Mouse (Mus musculus) left cerebral cortex, postnatal 36 days (tissue): ENCODE results near the gene Megf9. TPM values are rescaled to one million over a fixed set of nuclear protein-coding genes. Genes with fewer than 3 reads are reported as not detected.

Experiments
- DNase-seq, 2 experiments: peaks; one replicate each; pipeline ENCODE4 v3.0.0; 2021 to 2022; ENCODE audit warnings: low spot score in 2 of 2, mixed read lengths in 1 of 2
- intact Hi-C: fragments of 180-260 bp; cut with DNase I; formaldehyde crosslinking; loops from one replicate; pipeline ENCODE4 v1.15.1; 2025
- total RNA-seq, 2 experiments: library from RNA; stranded (reverse); gene quantifications; 2 replicates each; pipeline ENCODE4 v1.2.3; 2021

The Megf9 gene
- total RNA-seq, 2 experiments from 2014 or later: 106 to 122 TPM

GRCm38 (mm10) chr4:70533056-70533805 lies 1.6 kb downstream of the Megf9 start:
- intact Hi-C loops: loop anchor here (5.0 to 10.0 kb wide), 3 partner anchors 36 to 1672 kb away; partner anchors contain the start of gene Tle1
- no peak for DNase-seq

- intact Hi-C loops: loop anchor here (5.0 to 10.0 kb wide), 3 partner anchors 34 to 1674 kb away; partner anchors contain the start of gene Tle1
These were observed 3.8 kb downstream of the Megf9 start for GRCm38 (mm10) chr4:70531021-70531420.

GRCm38 (mm10) chr4:70528622-70529021 lies 6.2 kb downstream of the Megf9 start:
- no peak for DNase-seq
- intact Hi-C loops: no loop called here

More at GRCm38 (mm10) chr4:70531021-70531420, 3.8 kb downstream of the Megf9 start:
- no peak for DNase-seq

GRCm38 (mm10) chr4:70523346-70523745 lies 11.4 kb downstream of the Megf9 start:
- DNase-seq: no peak
- intact Hi-C loops: no loop called here

- DNase-seq: no peak
- intact Hi-C loops: no loop called here
These were observed 13.1 kb downstream of the Megf9 start for GRCm38 (mm10) chr4:70521506-70522292.

GRCm38 (mm10) chr4:70517646-70518045 lies 17.1 kb downstream of the Megf9 start:
- intact Hi-C loops: no loop called here
- DNase-seq: peak; percentile 28 to 33

GRCm38 (mm10) chr4:70516289-70516688 lies 18.5 kb downstream of the Megf9 start:
- intact Hi-C loops: no loop called here
- DNase-seq: no peak

- intact Hi-C loops: no loop called here
- DNase-seq: no peak
These were observed 19.3 kb downstream of the Megf9 start for GRCm38 (mm10) chr4:70515514-70515913.

- intact Hi-C loops: no loop called here
These were observed 24.8 kb downstream of the Megf9 start for GRCm38 (mm10) chr4:70509987-70510386.

GRCm38 (mm10) chr4:70509565-70509964 lies 25.2 kb downstream of the Megf9 start:
- intact Hi-C loops: no loop called here
- DNase-seq: no peak

More at GRCm38 (mm10) chr4:70509987-70510386, 24.8 kb downstream of the Megf9 start:
- no peak for DNase-seq

- intact Hi-C loops: no loop called here
- DNase-seq: no peak
These were observed 26.6 kb downstream of the Megf9 start for GRCm38 (mm10) chr4:70508207-70508606.

DNA sequence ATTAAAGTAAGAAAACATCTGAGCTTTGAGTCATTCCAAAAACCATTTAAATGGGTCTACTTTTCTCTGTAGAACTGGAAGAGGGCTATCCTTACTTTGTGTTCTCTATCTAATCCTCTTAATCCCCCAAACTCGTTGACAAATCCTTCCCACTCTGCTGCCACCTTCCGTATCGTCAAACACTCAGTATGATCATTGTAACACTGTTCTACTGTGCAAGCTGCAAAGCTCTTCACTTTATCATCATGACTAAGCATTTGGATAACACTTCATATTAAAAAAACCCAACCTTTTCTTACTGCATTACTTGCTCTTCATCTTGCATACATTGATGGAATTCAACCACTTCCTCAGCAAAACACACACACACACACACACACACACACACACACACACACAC lies 28.8 kb downstream of the Megf9 start:
- intact Hi-C loops: no loop called here
- DNase-seq: no peak

DNA sequence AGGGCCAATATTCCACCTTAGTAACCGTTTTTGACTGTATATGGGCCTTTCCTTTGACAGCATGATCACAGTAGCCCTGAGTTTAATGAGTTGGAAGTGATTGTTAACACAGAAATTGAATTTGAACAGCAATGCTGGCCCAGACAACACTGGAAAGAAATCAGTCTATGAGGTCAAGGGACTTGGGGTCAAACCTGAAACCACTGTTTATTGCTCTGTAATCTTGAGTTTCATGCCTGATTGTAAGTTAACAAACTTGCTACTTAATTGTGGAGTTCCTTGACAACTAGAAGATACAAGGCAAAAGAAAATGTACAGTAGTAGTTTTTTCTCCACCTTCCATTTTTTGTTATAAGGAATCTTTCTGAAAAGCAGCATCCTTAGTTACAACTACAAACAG lies 31.0 kb downstream of the Megf9 start:
- no peak for DNase-seq
- intact Hi-C loops: no loop called here

- DNase-seq: peak; percentile 30 to 43
- intact Hi-C loops: loop anchor here (5.0 kb wide), 1 partner anchor 33 kb away; the partner anchor contains the start of gene Megf9
These were observed 35.5 kb downstream of the Megf9 start for GRCm38 (mm10) chr4:70499285-70499684.

- intact Hi-C loops: loop anchor here (5.0 kb wide), 1 partner anchor 35 kb away; the partner anchor contains the start of gene Megf9
- no peak for DNase-seq
These were observed 37.8 kb downstream of the Megf9 start for GRCm38 (mm10) chr4:70496978-70497377.

- intact Hi-C loops: no loop called here
These were observed 45.0 kb downstream of the Megf9 start for GRCm38 (mm10) chr4:70489792-70490191.

GRCm38 (mm10) chr4:70488415-70488814 lies 46.4 kb downstream of the Megf9 start:
- no peak for DNase-seq
- intact Hi-C loops: no loop called here

More at GRCm38 (mm10) chr4:70489792-70490191, 45.0 kb downstream of the Megf9 start:
- DNase-seq: no peak

DNA sequence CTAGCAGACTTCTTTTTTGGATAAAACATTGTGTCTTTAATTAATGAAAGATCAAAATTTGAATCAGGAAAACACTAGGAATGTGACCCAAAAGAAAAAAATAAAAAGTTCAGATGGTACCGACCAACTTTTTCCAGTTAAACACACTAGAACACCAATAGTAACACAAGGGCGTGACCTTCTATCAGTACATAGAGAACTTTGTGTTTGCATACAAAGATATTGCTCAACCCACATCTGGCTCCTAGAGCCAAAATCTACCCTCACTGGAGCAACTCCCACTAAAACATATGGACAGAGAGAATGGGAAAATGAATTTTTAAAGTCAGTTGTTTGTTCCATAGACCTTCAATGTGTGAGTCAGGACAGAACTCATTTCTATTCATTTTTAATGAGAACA lies 50.7 kb downstream of the Megf9 start:
- intact Hi-C loops: no loop called here
- no peak for DNase-seq

DNA sequence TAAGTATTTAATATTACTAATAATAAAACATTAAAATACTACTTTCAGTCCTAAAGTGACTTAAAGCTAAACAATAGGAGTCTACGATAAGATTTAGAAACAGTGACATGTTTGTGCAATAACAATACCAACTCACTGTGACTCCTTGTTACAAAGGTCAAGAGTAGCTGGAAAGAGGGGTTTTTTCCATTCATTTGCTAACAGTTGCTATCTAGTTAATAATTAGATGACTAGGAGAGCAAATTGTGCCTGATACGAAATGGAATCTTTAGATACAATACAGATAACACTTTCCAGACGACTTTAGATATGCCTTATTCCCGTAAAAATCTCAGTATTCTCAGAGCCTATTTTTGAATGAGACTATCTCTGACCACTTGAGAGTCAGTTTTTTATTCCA lies 52.9 kb downstream of the Megf9 start:
- intact Hi-C loops: no loop called here
- no peak for DNase-seq

DNA sequence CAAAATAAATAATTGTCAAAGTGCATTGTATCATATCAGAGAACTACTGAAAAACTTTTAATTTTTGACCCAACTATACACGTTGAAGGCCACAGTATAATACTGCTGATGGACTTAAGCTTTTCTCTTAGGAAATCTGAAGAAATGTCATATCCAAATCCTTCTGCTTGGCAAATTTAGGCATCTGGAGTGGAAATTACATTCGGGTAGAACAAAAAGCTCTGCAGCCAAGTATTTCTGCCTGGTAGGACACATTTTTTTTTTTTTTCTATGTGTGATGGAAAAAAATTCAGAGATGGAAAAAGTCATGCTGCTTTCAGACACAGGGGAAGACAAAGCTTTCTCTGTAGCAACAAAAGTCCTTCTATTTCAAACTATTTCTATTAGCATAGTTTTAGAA lies 63.4 kb downstream of the Megf9 start:
- intact Hi-C loops: no loop called here
- DNase-seq: no peak
